Mouse (Mus musculus) liver, adult 2 months (tissue): ENCODE results near the gene Ddx50.

Experiments
- CTCF ChIP-seq: fragments of 200-500 bp; IDR thresholded peaks from 2 replicates; pipeline ENCODE4 v1.5.1; 2011; ENCODE audit warnings: low read depth, low read length, control low read depth
- POLR2A ChIP-seq: fragments of 200-500 bp; IDR thresholded peaks from 2 replicates; pipeline ENCODE4 v1.6.1; 2011; ENCODE audit warnings: low read length, control low read depth; ENCODE audit not compliant: insufficient read depth; ENCODE audit errors: extremely low read depth

DNA sequence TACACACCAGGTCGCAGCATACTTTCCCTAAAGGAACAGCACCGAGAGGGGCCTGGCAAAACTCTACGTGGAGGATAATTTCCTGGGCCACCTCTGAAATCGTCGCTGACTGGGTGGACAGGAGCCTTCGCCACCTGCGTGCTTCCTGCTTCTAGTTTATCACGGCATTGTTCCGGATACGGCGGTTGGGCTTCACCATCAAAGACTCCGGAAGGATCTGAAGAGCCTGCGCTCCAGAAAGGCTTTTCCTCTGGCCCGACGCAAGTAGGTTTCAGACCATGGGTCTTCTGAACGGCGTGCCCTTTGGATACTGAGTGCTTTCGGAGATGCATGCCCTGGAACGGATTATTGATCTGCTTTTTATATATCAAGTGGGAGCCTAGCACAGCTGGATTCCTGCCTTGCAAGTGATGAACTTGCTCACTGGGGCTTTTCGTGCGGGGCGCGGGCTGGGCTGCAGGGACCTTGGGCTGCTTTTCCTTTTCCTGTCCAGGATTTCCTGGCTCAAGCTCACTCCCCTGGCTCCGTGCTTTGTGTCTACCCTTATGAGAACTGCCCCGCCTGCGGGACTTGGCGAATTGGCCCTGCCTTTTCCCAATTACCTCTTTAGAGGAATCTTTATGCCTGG is 14.1 kb upstream of the Ddx50 start:
- TF ChIP-seq POLR2A (no peak), CTCF (no peak)
